Comparison of ENCODE assay signal across 27 mouse cellular contexts in the genomic region with DNA sequence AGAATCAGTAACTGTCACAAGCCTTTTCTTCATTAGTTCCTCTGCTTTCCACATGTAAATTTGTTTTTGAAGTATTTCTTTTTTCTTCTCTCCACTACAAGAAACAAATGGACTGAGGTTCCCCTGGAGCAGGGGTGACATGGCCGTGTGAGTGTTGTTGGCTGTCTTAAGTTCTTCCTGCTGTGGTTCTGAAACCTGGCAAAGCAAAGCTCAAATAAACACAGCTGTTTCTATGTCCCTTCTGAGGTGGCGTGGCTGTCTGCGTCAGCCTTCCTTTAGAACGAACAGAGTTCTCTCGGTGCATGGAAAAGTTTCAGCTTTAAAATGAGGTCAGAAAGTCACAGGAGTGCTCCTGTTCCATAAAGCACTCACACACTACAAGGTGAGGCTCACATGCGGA.
A peak's percentile ranks its signal among the peaks of the same experiment; 100 is the strongest.
DNase-seq lines count a peak whose midpoint lies in the region; ATAC-seq and TF ChIP-seq lines count a peak whose summit lies in the region.
"Had no signal": no experiment of that assay in that cellular context is flagged by ENCODE, and none has a peak within 500 bp of the region (broad histone marks: within the 10 kb centered on the region; RNA-seq: fewer than 3 reads in every experiment).

No protein-coding gene starts in this region.

- no peak overlapping the region for H3K4me2 ChIP-seq in lung, embryonic 14.5 days
- no peak overlapping the region for H3K4me2 ChIP-seq in midbrain, postnatal 0 days (ENCODE audit: low read depth, low read length, poor library complexity, severe bottlenecking)
- H3K4me2 ChIP-seq: embryonic facial prominence, embryonic 12.5 days; forebrain, embryonic 12.5 days; forebrain, embryonic 15.5 days; heart, embryonic 13.5 days; hindbrain, embryonic 14.5 days had no signal

- H3K36me3 ChIP-seq in lung, embryonic 14.5 days (ENCODE audit: insufficient read depth) = no peaks in the 10 kb centered on the region
- H3K36me3 ChIP-seq in midbrain, postnatal 0 days (ENCODE audit: insufficient read depth, low read length) = no peaks in the 10 kb centered on the region
- H3K36me3 ChIP-seq in limb, embryonic 10.5 days = no peaks in the 10 kb centered on the region
- H3K36me3 ChIP-seq: embryonic facial prominence, embryonic 12.5 days; forebrain, embryonic 12.5 days; forebrain, embryonic 15.5 days; G1E; heart, embryonic 13.5 days had no signal

- WGBS in lung, embryonic 14.5 days = 34% methylated on average over 6 of the region's 6 CpGs
- whole genome bisulfite sequencing in midbrain, postnatal 0 days = 80% methylated on average over 6 of the region's 6 CpGs
- 83% methylated on average over 6 of the region's 6 CpGs for WGBS in limb, embryonic 10.5 days

- H3K27ac ChIP-seq in lung, embryonic 14.5 days (ENCODE audit: low read depth) = no peak overlapping the region
- no peak overlapping the region for H3K27ac ChIP-seq in midbrain, postnatal 0 days (ENCODE audit: low read depth, low read length)
- H3K27ac ChIP-seq in limb, embryonic 10.5 days = no peak overlapping the region
- H3K27ac ChIP-seq: embryonic facial prominence, embryonic 12.5 days; forebrain, embryonic 12.5 days; forebrain, embryonic 15.5 days; heart, embryonic 13.5 days; hindbrain, embryonic 14.5 days; hindbrain, postnatal 0 days had no signal

- peak; percentile 1 for DNase-seq in gastrocnemius, adult 18-20 months (ENCODE audit: low spot score)
- no peak for DNase-seq in gastrocnemius, adult 8-10 months (ENCODE audit: low spot score in 2 of 2)
- peak; percentile 53 for DNase-seq in lung, embryonic 14.5 days
- no peak for DNase-seq in lung, postnatal 4 days
- peak; percentile 29 for DNase-seq in lung, postnatal 10 days
- DNase-seq in lung, postnatal 36 days = peak; percentile 1
- no peak for DNase-seq in midbrain, postnatal 0 days (ENCODE audit: low spot score)
- DNase-seq in limb, embryonic 10.5 days (ENCODE audit: low spot score) = no peak
- DNase-seq: adrenal gland, postnatal 14 days; B cell, adult 2 months; cerebellum, adult 11-12 months; cerebellum, adult 8-10 months; cerebellum, postnatal 10 days; gastrocnemius, postnatal 14 days; heart, postnatal 14 days; heart, postnatal 4 days had no signal

- no peaks in the 10 kb centered on the region for H3K9me3 ChIP-seq in lung, embryonic 14.5 days (ENCODE audit: low read depth, low read length)
- no peaks in the 10 kb centered on the region for H3K9me3 ChIP-seq in midbrain, postnatal 0 days (ENCODE audit: low read length)
- H3K9me3 ChIP-seq in limb, embryonic 10.5 days (replicated peaks) = no peaks in the 10 kb centered on the region
- H3K9me3 ChIP-seq: embryonic facial prominence, embryonic 12.5 days; forebrain, embryonic 12.5 days; forebrain, embryonic 15.5 days; heart, embryonic 13.5 days had no signal

- no peaks in the 10 kb centered on the region for H3K4me1 ChIP-seq in lung, embryonic 14.5 days (ENCODE audit: insufficient read depth)
- no peaks in the 10 kb centered on the region for H3K4me1 ChIP-seq in midbrain, postnatal 0 days (ENCODE audit: insufficient read depth, low read length)
- no peaks in the 10 kb centered on the region for H3K4me1 ChIP-seq in limb, embryonic 10.5 days
- H3K4me1 ChIP-seq: embryonic facial prominence, embryonic 12.5 days; forebrain, embryonic 12.5 days; forebrain, embryonic 15.5 days; heart, embryonic 13.5 days had no signal

- TF ChIP-seq CTCF in lung, embryonic 14.5 days (IDR thresholded peaks at IDR 0.05; ENCODE audit: low read depth) = no peak
- TF ChIP-seq CTCF in midbrain, postnatal 0 days (IDR thresholded peaks at IDR 0.05) = no peak

- no peak overlapping the region for H3K4me3 ChIP-seq in lung, embryonic 14.5 days (ENCODE audit: low read depth, low read length)
- H3K4me3 ChIP-seq in midbrain, postnatal 0 days (ENCODE audit: low read depth, low read length) = no peak overlapping the region
- no peak overlapping the region for H3K4me3 ChIP-seq in limb, embryonic 10.5 days
- H3K4me3 ChIP-seq: embryonic facial prominence, embryonic 12.5 days; erythroblast, embryonic 14.5 days; forebrain, embryonic 12.5 days; forebrain, embryonic 15.5 days; heart, embryonic 13.5 days had no signal

- H3K9ac ChIP-seq in lung, embryonic 14.5 days = no peak overlapping the region
- H3K9ac ChIP-seq in midbrain, postnatal 0 days (replicated peaks; ENCODE audit: low read length, poor library complexity, severe bottlenecking) = no peak overlapping the region
- H3K9ac ChIP-seq: embryonic facial prominence, embryonic 12.5 days; forebrain, embryonic 12.5 days; forebrain, embryonic 15.5 days; heart, embryonic 13.5 days; hindbrain, embryonic 14.5 days had no signal

- no peaks in the 10 kb centered on the region for H3K27me3 ChIP-seq in lung, embryonic 14.5 days (ENCODE audit: insufficient read depth, low read length)
- H3K27me3 ChIP-seq in midbrain, postnatal 0 days (ENCODE audit: insufficient read depth, low read length) = no peaks in the 10 kb centered on the region
- H3K27me3 ChIP-seq in limb, embryonic 10.5 days (ENCODE audit: low read depth, poor library complexity, severe bottlenecking) = no peaks in the 10 kb centered on the region
- H3K27me3 ChIP-seq: CH12.LX; embryonic facial prominence, embryonic 12.5 days; forebrain, embryonic 12.5 days; forebrain, embryonic 15.5 days; heart, embryonic 13.5 days had no signal

- ATAC-seq in lung, embryonic 14.5 days (ENCODE audit: insufficient read depth) = peak; percentile 69; the same call in 1 of the 2 replicates
- no peak for ATAC-seq in midbrain, postnatal 0 days (ENCODE audit: low FRiP score)
- ATAC-seq: forebrain, embryonic 15.5 days; hindbrain, postnatal 0 days; inflammation-experienced regulatory T-cells, adult 6 months; Patski had no signal

Comparison
In these comparisons a context has a peak if more than half of its experiments do, and no peak if none do; other contexts are left out.
1. DNase-seq: peak in gastrocnemius, adult 18-20 months (single experiment), lung, embryonic 14.5 days (single experiment), lung, postnatal 10 days (single experiment) and lung, postnatal 36 days (single experiment); none in gastrocnemius, adult 8-10 months (0 of 2), lung, postnatal 4 days (0 of 2), midbrain, postnatal 0 days (single experiment) and limb, embryonic 10.5 days (single experiment).